Mouse (Mus musculus): Measurements from ENCODE around the gene Hist1h2bp.
A peak's percentile ranks its signal among the peaks of the same experiment; 100 is the strongest.

The Hist1h2bp gene

GRCm38 (mm10) chr13:21786899-21787629 is at the start of gene Hist1h2bp, which contains the start of gene Hist1h2an:
Gene Hist1h2bp (plus strand): TSS chr13:21787461.
Gene Hist1h2an (minus strand): TSS chr13:21787218.
- peak; percentile 90 to 94 for DNase-seq (ENCODE audit: low spot score in 2 of 2)

- DNase-seq (ENCODE audit: low spot score in 2 of 2) = no peak
These were observed 42.3 kb upstream of the Hist1h2bp start for GRCm38 (mm10) chr13:21745006-21745405.

GRCm38 (mm10) chr13:21749387-21750158 is 37.7 kb upstream of the Hist1h2bp start:
- no peak for DNase-seq (ENCODE audit: low spot score in 2 of 2)

GRCm38 (mm10) chr13:21750159-21751017 is 36.9 kb upstream of the Hist1h2bp start, which contains the start of gene Hist1h4k:
Gene Hist1h4k (minus strand): TSS chr13:21750505.
- DNase-seq (ENCODE audit: low spot score in 2 of 2) = peak; percentile 90 to 93

- DNase-seq (ENCODE audit: low spot score in 2 of 2) = no peak
These were observed 35.8 kb upstream of the Hist1h2bp start for GRCm38 (mm10) chr13:21751417-21751816.

GRCm38 (mm10) chr13:21751827-21752226 is 35.4 kb upstream of the Hist1h2bp start:
- no peak for DNase-seq (ENCODE audit: low spot score in 2 of 2)

- DNase-seq (ENCODE audit: low spot score in 2 of 2) = no peak
These were observed 34.9 kb upstream of the Hist1h2bp start for GRCm38 (mm10) chr13:21752356-21752755.

GRCm38 (mm10) chr13:21753051-21753523 is 34.2 kb upstream of the Hist1h2bp start:
- no peak for DNase-seq (ENCODE audit: low spot score in 2 of 2)

GRCm38 (mm10) chr13:21753524-21754285 is 33.6 kb upstream of the Hist1h2bp start, which contains the start of the genes Hist1h2ak and Hist1h2bn:
Gene Hist1h2ak (minus strand): TSS chr13:21753827.
Gene Hist1h2bn (plus strand): TSS chr13:21754123.
- peak; percentile 85 to 91 for DNase-seq (ENCODE audit: low spot score in 2 of 2)

- peak; percentile 43 to 66 for DNase-seq (ENCODE audit: low spot score in 2 of 2)
These were observed 32.8 kb upstream of the Hist1h2bp start for GRCm38 (mm10) chr13:21754294-21755001.

GRCm38 (mm10) chr13:21755707-21756106 is 31.6 kb upstream of the Hist1h2bp start:
- no peak for DNase-seq (ENCODE audit: low spot score in 2 of 2)

- peak; percentile 74 to 88 for DNase-seq (ENCODE audit: low spot score in 2 of 2)
These were observed 8.2 kb upstream of the Hist1h2bp start for GRCm38 (mm10) chr13:21778814-21779766.

GRCm38 (mm10) chr13:21779767-21780731 is 7.2 kb upstream of the Hist1h2bp start, which contains the start of gene Hist1h1b:
Gene Hist1h1b (minus strand): TSS chr13:21780625.
- DNase-seq (ENCODE audit: low spot score in 2 of 2) = peak; percentile 73 to 81

- DNase-seq (ENCODE audit: low spot score in 2 of 2) = no peak
These were observed 6.2 kb upstream of the Hist1h2bp start for GRCm38 (mm10) chr13:21781021-21781555.

GRCm38 (mm10) chr13:21781639-21782038 is 5.6 kb upstream of the Hist1h2bp start:
- DNase-seq (ENCODE audit: low spot score in 2 of 2) = no peak

GRCm38 (mm10) chr13:21782361-21783254 is 4.7 kb upstream of the Hist1h2bp start:
- peak in 1 of 2 experiments; percentile 27 for DNase-seq (ENCODE audit: low spot score in 2 of 2)

Measured in spleen, postnatal 36 days (tissue).